Mouse (Mus musculus) urinary bladder, postnatal 25 days (tissue): ENCODE results near the gene Ints12.

ENCODE experiments used
- DNase-seq: peaks from one replicate; pipeline ENCODE4 v3.0.0; 2022; ENCODE audit warnings: low spot score

Gene Ints12

GRCm38 (mm10) chr3:133091664-133092273, at the start of gene Ints12, which contains the start of gene Gstcd:
TSS of gene Ints12 (plus strand) at chr3:133091840.
TSS of gene Gstcd (minus strand) at chr3:133092033.
- peak; percentile 88 for DNase-seq

- no peak for DNase-seq
These were observed 39.6 kb upstream of the Ints12 start for GRCm38 (mm10) chr3:133052068-133052467.

DNA sequence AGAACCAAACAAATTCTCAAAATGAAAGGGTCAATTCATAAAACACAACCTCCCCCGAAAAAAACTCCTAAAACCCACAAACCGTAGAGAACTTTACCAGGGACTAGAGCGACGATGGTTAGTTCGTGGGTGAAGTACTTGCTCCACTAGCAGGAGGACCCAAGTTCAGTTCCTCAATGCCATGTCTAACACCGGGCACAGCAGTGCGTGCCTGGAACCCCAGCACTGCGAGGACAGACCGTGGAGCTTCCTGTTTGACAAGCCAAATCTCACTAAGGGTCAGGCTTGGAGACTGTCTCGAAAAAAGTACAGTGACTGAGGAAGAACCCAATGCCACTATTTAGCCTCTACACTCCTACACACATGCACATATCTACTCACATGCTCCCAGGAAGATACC, 16.1 kb upstream of the Ints12 start:
- no peak for DNase-seq

DNA sequence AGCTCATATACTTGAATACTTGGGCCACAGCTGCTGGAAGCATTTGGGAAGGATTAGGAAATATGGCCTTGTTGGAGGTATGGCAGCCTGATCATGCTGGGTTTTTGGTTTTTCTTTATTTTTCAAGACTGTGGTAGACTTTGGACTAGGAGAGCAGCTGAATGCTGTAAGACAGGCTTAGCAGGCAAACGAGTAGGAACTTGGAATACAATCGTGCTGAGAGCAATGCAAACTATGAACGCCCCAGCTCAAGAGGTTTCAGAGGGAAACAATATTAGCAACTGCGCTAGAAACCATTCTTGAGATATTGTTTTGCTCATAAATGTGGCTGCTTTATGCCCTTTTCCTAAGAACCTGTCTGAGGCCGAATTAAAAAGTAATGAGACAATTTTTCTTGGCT, 8.9 kb upstream of the Ints12 start:
- no peak for DNase-seq

- DNase-seq: no peak
These were observed 5.8 kb upstream of the Ints12 start for GRCm38 (mm10) chr3:133085858-133086257.

GRCm38 (mm10) chr3:133090247-133091120, 1.2 kb upstream of the Ints12 start:
- no peak for DNase-seq

DNA sequence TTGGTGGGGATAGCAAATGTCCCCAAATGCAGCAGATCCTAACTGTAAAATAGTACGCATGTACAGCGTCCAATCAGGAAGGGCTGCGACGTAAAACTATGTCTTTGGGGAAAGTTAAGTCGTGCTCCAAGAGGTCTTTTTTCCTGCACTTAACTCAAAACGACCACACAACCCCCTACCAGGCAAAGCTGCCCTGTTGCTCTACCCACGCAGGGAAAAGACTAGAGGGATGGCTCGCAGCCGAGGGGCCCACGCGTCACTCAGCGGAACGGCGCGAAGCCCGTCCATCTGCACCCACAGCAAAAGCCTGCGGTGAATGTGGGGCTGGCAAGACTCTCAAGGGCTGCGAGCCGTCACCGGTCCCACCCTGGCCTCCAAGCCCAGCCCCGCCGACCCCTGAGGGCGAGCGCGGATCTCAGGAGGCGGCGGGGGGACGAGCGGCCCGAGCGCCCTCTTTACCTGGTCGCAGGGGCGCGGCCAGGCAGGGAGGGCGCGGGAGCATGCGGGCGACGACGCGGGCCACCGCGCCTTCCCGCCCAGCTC, 448 bp upstream of the Ints12 start:
- peak; percentile 41 for DNase-seq

DNA sequence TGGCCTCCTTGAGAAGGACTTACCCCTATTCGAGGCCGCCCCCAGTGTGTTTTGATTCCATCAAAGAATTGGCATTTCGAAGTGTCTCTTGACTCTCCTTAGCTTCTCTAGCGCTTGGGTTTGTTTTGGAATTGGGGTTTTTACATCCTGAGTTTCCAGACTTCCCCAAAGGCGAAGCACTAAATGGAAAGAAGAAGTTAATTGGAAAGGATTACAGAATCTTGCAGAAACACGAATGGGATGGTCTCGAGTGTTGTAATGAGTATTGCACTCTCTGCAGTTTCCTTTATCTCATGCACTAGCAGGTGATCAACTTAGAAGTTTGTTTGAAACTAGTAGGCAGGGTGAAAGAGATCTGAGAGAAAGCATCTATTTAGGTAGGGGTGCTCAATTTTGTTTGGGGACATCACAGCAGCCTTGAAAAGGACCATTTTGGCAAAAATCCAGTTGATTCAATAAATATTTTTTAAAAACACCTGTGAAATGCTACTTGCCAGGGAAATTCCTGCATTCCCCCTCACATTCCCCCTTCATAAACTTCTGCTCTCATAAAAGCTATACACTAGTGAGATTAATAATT, 724 bp downstream of the Ints12 start:
- no peak for DNase-seq

DNA sequence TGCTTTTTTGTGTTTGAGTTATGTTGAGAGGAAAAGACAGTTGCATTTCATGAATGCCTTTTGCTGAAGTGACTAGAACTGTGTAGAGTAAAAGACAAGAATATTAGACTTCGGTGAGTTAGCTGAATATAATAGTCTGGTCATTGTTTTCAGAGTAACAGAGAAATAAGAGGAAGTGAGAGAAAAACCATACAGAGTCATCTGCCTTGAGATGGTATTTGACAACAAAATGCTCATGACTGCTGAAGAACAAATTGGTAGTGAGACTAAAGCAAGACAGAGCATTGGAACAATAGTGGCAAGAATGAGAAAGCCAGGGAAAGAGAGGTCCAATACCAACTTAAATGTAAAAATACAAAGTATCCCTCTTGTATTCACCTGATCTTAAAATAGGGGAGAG, 1.3 kb downstream of the Ints12 start:
- no peak for DNase-seq

DNA sequence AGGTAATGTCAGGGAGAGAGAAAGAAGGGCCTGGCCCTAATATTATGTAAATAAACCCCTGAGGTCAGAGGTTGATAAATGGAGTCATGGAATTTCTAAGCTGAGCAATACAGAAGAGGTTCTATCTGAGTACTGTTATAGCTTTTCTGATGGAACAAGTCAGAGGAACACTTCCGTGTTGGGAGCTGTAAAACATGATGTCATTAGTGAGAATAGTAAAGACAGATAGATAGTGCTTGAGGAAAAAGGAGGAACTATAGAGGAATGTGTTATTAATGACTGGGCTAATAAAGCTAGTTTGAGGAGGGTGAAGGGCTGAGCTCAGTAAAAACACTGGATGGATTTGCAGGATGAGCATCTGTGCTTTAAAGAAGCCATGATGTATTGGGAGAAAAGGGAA, 2.7 kb downstream of the Ints12 start:
- DNase-seq: no peak

DNA sequence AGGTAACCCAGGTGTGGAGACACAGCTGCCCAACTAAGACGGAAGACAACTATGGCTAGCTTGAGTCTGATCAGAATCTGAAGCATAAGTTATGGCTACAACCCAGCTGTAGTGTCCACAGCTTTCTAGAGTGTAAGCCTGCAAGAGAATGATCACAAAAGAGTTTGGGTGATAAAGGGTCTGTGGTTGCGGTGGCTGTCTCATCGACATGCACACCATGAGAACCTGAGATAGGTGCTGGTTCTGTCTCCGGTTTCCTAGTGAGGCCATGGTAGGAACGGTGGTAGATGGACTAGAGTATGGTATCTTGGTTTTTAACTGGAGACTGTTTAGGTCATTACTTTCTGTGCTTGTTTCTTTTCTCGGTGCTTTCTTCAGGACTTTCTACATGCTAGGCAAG, 6.3 kb downstream of the Ints12 start:
- DNase-seq: no peak

GRCm38 (mm10) chr3:133098336-133098735, 6.7 kb downstream of the Ints12 start:
- DNase-seq: no peak

DNA sequence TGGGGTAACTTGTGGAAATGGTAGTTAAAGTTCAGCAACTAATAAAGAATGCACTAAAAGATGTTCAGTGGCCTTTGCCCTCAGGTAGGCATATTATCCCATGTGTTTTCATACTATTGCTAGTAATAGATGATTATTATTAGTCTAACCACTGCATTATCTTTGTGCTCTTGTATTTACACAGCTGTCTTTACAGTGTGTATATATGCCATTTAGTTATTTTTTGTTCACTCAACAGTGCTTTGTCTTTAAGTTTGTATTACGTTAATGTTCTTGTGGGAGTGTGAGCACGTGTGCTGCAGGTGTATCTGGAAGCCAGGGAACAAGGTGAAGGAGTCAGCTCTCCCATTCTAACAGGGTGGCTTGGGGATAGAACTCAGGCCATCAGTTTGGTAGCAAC, 7.3 kb downstream of the Ints12 start:
- DNase-seq: no peak

GRCm38 (mm10) chr3:133103768-133104167, 12.1 kb downstream of the Ints12 start:
- DNase-seq: no peak

DNA sequence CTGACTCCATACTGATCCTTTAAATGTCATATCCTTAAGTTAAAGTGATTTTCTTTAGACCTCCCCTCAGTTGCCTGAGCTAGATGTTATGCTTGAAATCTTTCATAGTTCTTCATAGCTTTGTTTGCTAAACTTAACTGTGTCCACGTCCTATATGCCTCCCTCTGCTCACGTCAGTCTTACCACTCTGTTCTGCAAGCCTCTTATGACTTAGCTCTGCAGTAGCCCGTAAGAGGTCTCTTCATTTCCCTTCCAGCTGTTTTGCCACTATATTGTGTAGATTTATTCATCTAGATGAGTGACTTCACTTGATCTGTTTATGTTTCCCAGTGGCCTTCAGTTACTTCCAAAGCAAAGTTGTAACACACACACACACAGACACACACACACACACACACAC, 12.8 kb downstream of the Ints12 start:
- no peak for DNase-seq

DNA sequence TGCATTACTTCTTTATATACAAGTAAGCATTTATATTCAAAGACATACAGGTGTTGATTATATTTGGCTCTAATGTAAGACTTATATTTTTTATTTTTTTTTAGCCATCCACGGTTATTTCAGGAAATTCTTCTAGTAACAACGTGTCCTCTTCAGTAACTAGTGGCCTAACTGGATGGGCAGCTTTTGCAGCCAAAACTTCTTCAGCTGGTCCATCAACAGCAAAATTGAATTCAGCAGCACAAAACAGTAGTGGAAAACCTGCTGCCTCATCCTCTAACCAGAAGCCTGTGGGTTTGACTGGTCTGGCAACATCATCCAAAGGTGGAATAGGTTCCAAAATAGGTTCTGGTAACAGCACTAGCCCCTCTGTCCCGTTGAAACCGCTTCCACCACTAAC, 17.1 kb downstream of the Ints12 start:
- no peak for DNase-seq

DNA sequence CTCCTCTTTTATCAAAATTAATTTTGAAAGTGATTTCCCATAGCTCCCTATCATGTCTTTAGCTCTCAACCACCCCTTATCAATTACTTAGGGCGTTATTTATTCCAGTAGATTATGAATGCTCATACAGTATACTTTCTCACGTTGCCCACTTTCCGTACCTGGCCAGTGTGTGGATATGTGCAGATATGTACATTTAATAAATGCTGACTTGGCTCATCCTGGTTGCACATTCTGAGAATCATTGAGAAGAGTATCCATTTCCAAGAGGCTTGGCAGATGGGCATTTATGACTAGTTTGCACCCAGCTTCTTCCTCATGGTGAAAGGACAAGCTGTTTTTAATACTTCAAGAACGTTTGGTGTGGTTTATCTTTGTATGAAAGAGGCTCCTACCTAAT, 18.2 kb downstream of the Ints12 start:
- DNase-seq: no peak

GRCm38 (mm10) chr3:133111741-133112140, 20.1 kb downstream of the Ints12 start:
- DNase-seq: no peak

DNA sequence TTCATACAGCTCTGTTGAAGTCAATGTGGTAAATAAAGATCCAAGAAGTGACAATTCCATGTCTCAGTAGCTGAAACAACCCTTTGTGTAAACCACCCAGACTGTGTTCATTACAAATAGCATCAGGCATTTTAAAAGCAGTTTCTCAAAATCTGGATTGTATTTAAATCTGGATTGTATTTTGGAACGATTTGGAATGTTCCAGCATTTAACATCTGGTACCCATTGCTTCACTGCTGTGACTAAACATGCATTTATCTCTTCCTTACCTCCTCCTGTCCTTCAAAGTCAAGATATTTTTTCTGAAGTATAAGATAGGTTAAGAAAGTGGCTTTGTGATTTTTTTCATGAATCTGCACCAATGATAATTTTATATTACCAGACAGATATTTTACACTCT, 21.6 kb downstream of the Ints12 start:
- DNase-seq: no peak

DNA sequence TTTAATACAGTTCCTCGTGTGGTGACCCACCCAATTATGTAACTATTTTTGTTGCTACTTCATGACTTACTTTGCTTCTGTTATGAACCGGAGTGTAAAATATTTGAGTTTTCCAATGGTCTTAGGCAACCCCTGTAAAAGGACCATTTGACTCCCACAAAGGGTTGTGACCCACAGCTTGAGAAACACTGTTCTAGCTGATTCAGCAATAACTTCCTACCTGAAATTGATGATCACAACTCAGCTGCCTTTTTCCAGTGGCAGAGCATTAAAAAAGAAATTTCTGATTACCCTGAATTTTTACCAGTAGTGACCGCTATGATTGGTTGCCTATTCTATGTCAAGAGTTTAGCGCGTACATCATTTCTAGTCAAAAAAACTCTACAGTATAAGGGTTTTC, 39.7 kb downstream of the Ints12 start:
- DNase-seq: no peak

DNA sequence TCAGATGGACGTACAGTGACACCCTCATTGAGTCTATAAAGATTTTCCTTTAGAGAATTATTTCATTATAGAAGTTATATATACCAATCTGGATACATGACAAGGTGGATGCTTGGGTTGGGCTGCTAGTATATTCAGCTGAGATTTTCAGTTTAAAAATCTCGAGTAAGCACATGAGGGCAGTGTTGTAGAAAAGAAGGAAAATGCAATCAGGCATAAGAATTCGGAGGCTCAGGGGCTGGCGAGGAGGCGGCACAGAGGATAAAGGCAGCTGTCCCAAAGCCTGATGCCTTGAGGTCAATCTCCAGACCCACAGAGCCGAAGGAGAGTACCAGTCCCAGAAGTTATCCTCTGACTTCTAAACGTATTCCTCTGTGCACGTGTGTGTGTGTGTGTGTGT, 41.0 kb downstream of the Ints12 start:
- no peak for DNase-seq

GRCm38 (mm10) chr3:133141877-133142276, 50.2 kb downstream of the Ints12 start:
- DNase-seq: no peak
